Mouse (Mus musculus): ENCODE results near the gene Chrm1.

Chrm1 gene

DNA sequence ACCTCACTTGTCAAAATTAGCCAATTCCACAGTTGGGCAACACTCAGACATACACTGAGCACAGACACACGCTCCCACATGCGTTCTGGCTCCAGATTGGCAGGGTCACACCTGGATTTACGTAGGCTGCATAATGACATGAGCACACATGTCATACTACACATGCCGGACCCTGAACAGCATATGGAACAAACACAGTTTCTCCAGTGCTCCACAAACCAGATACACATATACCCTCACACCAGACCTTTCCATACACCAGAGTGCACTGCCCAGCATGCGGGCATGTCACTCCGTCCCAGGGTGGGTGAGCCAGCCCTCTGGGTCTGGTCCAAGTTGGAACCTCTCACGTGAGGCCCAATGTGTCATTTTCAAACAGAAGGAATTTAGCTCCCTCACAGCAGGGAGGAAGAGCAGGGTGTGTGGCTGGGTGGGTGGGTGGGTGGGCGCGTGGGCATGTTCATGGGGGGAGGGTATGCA, at the start of gene Chrm1:
TSS of gene Chrm1 (plus strand) at position 430 of the 480 bp plus-strand sequence.
- DNase-seq (ENCODE audit: low spot score in 2 of 2) = no peak

DNA sequence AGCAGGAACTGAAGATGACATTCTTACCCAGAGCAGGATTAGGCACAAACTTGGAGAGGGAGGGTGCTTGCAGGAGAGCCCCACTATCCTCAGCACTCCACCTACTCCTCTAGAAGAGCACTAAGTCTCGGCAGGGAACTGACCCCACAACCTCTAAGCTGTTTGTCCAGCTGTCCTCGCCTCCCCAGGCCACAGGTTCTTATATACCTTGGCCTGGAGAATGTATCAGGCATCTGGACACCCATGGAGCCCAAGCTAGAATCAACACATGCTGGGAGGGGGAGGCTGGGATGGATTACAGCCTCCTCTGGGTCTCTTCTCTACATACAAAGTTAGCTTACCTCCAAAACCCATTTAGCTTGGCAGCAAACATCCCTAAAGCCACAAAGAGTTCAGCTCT, 49.2 kb upstream of the Chrm1 start:
- DNase-seq (ENCODE audit: low spot score in 2 of 2) = no peak

DNA sequence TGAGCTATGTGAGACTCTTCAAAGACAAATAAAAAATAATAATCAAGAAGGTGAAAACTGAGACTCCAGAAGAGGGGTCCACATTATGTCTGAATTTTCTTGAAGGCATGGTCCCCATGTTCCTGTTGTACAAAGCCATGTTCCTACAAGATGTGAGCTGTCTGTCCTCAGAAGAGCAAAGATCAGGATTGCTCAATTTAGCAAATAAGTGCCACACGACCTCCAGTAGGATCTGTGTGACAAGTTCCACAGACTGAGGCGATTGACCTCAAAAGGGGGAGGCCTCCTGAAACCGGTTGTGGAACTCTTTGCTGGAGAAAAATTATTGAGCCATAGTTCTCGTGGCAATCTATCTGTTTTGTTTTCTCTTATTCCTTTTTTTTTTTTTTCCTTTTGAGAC, 47.3 kb upstream of the Chrm1 start:
- no peak for DNase-seq (ENCODE audit: low spot score in 2 of 2)

DNA sequence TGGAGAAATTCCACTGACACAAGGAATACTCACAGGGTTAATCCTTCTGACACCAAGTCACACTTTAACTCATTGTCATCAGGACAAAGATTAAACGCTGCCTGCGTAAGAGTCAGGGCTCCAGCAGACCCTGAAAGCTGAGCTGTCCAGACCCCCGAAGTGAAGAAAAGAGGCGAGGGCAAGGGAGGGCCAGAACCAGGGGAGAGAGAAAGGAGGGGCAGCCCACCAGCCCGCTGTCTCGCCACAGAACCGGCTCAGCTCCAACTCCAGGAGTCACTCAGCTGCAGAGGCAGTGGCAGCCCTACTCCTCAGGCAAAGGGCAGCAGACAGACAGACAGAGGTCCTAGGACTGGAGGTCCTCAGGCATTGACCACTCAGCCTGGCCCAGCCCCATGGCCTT, 45.7 kb upstream of the Chrm1 start, which contains the start of gene Slc22a6:
TSS of gene Slc22a6 (plus strand) at position 136 of the 400 bp plus-strand sequence.
- no peak for DNase-seq (ENCODE audit: low spot score in 2 of 2)

DNA sequence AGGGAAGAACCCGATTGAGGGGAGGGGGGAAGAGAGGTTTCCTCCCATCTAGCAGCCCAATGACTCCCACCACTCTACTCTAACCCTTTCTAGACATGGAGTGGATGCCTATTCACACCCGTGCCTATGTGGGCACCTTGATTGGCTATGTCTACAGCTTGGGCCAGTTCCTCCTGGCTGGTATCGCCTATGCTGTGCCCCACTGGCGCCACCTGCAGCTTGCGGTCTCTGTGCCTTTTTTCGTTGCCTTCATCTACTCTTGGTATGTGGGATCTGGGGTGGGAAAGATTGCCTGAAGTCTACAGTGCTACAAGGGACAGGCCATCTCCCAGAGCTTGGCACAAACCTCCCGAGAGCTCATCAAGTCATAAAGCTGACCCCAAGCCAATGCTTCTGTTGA, 42.5 kb upstream of the Chrm1 start:
- no peak for DNase-seq (ENCODE audit: low spot score in 2 of 2)

DNA sequence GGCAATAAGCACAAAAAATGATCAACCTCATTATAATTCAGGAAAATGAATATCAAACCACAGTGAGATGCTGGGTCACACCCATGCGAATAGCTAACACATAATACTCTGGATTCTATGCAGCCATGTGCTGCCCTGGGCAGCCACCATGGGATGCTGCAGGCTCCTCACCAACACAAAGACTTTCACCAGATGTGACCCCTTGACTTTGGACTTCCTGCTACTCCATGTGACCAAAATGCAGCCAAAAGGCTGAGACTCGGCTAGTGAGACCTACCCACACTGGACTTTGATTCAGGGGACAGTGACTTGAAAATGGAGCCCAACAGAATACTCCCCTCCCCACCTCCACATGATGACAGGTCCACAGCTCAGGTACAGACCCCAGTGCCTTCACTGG, 33.3 kb upstream of the Chrm1 start:
- no peak for DNase-seq (ENCODE audit: low spot score in 2 of 2)

DNA sequence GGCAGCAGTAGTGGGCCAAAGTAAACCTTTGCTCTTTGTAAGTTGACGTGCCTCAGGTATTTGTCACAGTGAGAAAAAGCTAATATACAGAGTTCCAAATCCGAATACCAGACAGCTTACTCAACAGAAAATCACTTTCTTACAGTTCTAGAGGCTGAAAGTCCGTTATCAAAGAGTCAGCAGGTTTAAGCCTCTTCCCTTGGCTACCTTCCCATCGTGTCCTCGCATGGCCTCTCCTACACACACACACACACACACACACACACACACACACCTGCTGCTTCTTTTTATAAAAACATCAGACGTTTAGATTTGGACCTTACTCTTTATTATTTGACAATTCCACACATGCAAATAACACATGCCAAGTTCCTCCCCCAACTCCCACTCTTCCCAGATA, 32.8 kb upstream of the Chrm1 start:
- no peak for DNase-seq (ENCODE audit: low spot score in 2 of 2)

DNA sequence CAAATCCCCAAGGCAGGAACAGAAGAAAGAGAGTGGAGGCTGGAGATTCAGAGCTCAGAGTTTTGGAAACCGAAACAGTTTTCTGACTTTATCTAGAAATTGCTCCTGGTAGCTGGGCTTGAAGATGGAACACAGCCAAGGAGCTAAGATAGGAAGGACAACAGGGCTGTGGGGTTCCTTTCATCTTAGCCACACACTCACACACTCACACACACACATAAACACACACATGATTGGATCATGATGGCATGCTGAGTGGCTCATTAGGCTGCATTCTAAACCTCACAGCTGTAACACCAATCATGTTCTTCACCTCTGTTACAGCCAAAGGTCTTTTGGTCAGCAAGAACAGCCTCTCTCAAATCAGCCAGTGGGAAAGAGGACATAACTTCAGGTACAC, 31.6 kb upstream of the Chrm1 start:
- no peak for DNase-seq (ENCODE audit: low spot score in 2 of 2)

DNA sequence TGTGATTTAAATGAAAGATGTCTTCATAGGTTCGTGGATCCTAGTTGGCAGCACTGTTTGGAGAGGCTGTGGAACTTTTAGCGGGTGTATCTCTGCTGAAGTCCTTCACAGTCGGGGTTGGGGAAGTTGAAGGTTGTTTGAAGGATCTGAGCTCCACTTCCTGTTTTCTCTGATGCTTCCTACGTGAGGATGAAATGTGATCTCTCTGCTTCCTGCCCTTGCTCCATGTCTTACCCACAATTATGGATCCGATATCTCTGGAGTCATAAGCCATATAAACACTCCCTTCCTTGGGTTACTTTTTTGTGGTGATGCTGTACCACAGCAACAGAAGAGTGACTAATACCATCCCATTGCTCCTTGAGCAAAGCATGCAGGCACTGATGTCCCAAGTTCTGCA, 21.5 kb upstream of the Chrm1 start:
- DNase-seq (ENCODE audit: low spot score in 2 of 2) = no peak

DNA sequence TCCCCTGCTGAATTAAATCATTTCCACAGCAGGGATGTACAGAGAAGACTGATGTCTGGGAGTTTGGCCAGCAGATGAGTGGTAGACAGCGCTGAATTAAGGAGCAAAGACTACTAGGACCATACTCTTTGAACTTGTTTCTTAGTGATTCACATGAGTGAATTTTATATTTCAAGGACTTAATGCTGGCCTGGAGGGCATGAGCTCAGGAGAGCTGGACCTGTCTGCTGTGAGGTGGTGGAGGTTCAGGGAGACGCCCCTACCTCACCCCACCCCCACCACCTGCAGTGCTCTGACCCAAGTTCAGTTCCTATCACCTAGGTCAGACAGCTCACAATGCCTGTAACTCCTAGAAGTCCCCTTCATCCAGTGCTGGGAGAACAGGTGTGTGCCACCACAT, 17.2 kb upstream of the Chrm1 start:
- DNase-seq (ENCODE audit: low spot score in 2 of 2) = no peak

DNA sequence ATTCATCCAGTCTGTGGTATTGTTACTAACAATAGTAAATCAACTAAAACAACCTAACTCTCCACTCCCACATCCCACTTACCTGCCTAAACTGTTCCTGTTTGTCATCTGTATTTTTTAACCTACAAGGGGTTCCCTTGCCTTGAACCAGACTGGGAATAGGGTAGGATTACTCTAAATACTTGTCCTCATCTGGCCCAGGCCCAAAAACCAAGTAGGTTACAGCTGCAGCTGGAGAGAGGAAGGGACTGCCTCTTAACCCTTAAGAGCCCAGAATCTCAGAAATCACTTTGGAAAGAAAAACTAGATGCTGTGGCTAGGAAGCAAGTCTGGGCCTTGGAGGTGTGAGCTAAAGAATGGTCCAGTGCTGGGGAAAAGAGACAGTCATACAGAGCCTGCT, 7.8 kb upstream of the Chrm1 start:
- no peak for DNase-seq (ENCODE audit: low spot score in 2 of 2)

DNA sequence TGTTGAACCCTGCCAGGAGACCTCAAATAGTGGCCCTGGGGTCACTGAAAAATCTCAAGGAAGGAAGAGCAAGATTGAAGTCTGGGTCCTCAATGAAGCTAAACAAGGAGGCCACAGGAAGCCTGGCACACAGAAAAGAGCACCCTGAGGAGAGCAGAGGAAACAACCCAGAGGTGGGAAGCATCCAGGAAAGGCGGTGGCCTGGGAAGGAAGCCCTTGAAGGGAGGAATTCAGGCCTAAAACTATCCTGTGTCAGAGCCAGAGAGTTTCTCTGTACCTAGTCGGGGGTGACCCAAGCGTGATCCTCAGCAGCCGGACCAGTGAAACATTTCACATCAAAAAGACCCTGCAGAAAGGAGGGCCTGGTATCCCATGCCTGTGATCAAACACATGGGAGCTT, 7.2 kb upstream of the Chrm1 start:
- DNase-seq (ENCODE audit: low spot score in 2 of 2) = no peak

DNA sequence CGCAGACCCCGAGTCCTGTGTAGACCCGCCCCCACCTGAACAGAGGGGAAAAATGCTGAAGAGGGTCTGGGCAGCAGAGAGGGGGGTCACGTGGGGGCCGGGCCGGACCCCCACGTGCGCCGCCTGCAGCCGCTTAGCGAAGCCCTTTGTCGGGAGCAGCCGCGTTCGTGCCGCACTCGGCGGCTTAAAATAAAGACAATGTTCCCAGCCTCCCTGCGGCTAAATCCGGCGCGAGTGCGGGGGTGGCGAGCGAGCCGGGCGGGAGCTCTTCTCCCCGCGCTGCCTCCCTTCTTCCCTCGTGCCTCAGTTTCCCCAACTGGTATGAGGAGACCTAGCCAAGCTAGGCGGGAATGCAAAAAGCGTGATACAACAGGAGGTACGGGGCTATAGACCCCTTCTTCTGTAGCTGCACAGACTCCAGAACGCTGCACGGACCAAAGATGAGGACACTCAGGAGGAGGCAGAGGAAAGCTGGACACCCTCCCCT, 1.7 kb upstream of the Chrm1 start:
- DNase-seq (ENCODE audit: low spot score in 2 of 2) = no peak

DNA sequence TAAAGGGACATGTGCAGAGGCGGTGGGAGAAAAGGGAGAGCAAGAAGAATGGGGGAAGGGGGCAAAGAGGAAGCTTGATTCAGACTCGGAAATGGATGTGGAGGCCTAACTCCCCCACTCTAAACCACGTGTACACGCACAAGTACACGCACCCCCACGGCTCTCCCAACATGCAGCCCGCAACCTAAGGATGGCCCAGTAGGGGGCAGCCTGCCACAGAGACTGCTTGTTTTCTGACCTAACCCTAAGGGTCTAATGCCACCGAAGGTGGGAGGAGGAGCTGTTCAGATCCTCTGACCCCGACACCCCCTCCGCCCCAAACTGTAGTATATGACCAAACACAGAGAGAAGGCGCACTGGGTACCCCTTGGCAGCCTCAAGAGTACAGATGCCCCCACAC, 1.3 kb upstream of the Chrm1 start:
- DNase-seq (ENCODE audit: low spot score in 2 of 2) = peak; percentile 56 to 60

DNA sequence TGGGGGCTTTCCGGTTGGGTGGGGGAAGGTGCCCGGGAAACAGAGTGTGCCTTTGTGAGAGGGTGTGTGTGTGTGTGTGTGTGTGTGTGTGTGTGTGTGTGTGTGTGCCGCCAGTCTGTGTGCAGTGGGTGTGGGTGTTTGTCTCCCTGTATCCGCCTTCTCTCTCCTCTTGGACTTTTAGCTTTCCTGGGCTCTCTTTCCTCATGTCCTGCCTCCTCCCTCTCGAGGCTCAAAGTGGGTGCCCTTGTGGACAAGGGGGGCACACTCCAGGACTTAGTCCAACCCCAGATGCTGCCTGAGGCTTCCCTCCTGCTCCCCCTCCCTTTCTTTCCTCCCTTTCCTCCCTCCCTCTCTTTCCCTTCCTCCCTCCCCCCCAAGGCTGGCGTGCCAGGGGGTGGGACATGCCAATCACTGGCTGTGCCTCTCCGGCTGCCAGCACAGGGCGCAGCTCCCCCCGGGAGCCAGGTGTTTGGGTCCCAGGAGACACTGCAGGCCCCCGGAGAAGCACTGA, 377 bp downstream of the Chrm1 start:
- DNase-seq (ENCODE audit: low spot score in 2 of 2) = no peak

DNA sequence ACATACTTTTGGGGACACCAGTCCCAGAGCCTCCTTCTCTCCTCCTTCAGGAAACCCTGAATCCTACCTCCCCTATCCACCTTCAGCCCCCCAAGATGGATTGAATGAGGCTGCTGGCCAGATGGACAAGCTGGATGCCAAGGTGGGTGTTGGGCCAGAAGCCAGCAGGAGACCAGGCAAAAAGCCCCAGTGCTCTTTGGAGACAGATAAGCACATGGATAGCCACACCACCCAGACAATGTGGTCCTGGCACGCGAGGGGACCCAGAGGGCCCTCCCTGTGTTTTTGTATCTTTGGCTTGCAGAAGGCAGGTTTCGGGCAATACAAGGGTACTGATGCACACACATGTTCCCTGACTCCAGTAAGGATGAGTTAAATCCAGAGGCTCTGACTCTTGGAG, 1.3 kb downstream of the Chrm1 start:
- DNase-seq (ENCODE audit: low spot score in 2 of 2) = no peak

DNA sequence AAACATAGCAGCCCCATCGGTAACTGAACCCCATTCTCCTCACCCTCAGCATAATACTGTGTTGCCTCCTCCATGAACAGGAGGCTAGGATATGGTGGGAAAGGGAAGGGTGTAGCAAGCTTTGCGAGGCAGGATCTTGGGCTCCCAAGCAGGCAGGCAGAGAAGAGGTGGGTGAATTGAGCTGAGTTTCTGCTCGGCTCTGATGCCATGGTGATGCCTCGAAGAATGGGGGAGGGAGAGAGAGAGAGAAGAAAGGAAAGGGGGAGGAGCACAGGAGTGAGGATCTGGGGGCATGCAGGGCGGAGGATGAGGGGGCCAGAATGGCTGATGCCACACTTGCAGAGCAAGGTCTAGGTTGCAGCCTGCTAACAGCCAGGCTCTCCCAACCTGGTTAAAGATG, 2.2 kb downstream of the Chrm1 start:
- no peak for DNase-seq (ENCODE audit: low spot score in 2 of 2)

DNA sequence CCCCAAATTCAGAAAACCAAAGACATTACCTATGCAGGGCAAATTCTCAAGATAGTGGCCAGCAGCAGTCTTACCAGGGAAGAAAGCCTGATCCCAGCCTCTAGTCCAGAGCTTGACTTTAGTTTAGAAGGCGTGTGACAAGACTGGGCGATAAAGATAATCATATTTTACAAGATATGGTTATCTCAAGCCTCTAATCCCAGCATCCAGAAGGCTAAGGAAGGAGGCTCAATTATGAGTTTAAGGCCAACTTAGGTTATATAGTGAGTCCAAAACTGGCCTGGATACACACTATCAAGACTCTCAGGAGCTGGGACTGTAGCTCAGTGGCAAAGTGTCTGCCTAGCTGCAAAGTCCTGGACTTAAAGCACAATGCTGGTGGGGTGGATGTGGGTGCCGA, 9.3 kb downstream of the Chrm1 start:
- no peak for DNase-seq (ENCODE audit: low spot score in 2 of 2)

DNA sequence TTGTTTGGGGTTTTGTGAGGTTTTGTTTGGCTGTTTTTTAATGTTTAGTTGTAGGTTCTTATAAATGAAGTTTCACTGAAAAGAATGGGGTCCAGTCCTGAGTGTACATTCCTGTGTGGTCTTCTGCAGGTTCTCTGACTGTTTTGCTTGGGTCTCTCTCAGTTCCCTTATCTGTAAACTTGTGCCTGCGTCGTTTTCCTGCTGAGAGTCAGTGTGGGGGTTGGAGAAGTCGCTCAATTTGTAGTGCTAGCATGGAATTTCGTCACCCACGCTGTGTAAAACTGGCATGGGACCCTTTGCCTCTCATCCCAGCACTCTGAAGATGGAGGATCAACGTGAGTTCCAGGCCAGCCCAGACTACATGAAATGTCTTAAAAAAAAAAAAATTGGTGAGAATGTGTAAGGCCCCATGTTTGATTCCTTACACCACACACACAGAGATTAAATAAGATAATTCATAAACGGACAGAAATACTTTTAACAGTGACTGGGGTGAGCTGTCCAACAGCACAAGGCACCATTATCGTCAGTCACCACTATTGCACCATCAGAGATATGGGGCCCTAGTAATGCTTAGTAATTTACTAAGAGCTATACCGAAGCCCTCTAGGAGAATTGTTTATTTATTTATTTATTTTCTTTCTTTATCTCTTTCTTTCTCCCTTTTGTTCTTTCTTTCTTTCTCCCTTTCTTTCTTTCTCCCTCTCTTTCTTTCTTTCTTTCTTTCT, 9.9 kb downstream of the Chrm1 start:
- no peak for DNase-seq (ENCODE audit: low spot score in 2 of 2)

DNA sequence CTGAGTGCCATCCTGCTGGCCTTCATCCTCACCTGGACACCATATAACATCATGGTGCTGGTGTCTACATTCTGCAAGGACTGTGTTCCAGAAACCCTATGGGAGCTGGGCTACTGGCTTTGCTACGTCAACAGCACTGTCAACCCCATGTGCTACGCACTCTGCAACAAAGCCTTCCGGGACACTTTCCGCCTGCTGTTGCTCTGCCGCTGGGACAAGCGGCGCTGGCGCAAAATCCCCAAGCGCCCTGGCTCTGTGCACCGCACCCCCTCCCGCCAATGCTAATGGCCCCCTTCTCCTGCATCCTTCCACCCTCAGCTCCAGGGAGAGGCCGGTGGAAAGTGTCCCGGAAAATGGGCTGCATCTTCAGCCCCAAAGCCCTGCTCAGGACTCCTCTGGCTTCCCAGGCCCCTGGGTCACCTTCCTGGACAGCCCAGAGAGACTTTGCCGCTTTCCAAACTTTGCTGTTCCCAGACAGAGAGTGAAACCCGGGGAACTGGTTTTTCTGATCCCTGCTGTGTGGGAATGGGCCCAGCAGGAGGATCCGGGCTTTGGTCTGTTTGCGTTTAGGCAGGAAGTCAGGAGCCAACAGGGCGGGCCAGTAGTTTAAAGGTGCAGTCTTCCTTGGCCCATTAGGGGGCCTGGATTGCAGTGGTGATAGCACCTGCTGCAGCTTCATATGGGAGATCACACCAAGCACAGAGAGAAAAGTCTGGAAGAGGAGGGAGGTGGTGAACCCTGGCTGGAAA, 15.6 kb downstream of the Chrm1 start:
- no peak for DNase-seq (ENCODE audit: low spot score in 2 of 2)

DNA sequence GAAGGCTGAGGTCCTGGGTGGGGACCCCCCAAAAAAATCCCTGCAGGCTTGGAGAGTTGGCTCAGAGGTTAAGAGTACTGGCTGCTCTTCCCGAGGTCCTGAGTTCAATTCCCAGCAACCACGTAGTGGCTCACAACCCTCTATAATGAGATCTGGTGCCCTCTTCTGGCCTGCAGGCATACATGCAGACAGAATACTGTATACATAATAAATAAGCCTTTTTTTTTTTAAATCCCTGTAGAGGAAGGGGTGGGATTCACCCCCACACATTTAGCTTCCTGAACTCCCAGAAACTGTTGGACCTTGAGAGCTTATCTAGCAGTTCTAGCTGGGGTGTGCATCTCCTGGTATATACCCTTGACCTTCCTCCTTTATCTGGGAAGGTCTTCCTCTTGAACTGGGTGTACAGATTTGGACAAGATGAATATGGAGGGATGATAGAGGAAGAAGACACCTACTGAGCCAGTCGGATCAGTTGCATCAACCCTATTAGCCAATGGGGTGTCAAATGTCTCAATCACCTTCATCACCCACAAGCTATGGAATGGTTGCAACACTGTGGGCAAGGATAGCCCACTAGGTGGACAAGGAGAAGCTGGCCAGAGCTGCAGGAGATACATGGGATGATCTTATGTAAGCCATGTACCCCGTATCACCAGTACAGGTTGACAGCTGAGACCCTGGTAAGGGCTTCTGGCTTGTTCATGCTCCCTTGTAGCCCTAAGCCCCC, 18.2 kb downstream of the Chrm1 start:
- DNase-seq (ENCODE audit: low spot score in 2 of 2) = no peak

DNA sequence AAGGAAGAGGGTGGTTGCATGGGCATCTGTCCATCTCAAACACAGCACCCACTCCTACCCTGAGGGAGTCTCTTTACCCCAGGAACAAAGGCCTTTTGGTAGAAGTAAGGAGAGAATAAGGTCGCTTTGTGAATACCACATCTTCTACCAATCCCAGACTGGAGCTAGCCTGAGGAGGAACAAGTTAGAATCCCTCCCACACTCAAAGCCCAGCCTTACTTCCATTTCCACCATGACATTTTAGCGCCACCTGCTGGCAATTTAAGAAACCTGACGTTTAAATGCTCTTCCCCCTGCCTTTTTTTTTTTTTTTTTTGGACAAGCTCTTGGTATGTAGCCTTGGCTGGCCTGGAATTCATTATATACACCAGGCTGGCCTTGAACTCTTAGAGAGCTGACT, 19.4 kb downstream of the Chrm1 start:
- peak; percentile 31 to 80 for DNase-seq (ENCODE audit: low spot score in 2 of 2)

Measured in thymus, postnatal 10 days (tissue).